Mouse (Mus musculus) C2C12 (cell line): ENCODE data around the gene Mtmr4. TPM values are rescaled to one million over a fixed set of nuclear protein-coding genes. Genes with fewer than 3 reads are reported as not detected.

ENCODE experiments used
- H3K27me3 ChIP-seq: one replicate; pipeline ENCODE4 v1.6.1; 2011; ENCODE audit not compliant: control insufficient read depth, insufficient read depth, insufficient read length
- H3K36me3 ChIP-seq: one replicate; pipeline ENCODE4 v1.6.1; 2011; ENCODE audit not compliant: control insufficient read depth, insufficient read depth
- H3K4me3 ChIP-seq: one replicate; pipeline ENCODE4 v1.5.1; 2011; ENCODE audit warnings: mild to moderate bottlenecking, control low read depth; ENCODE audit not compliant: poor library complexity, insufficient read depth, severe bottlenecking
- H3K79me2 ChIP-seq: one replicate; pipeline ENCODE4 v1.6.1; 2011; ENCODE audit not compliant: control insufficient read depth, insufficient read depth
- H3K79me3 ChIP-seq: one replicate; pipeline ENCODE4 v1.6.1; 2011; ENCODE audit warnings: low read depth, control low read depth
- H3ac ChIP-seq: one replicate; pipeline ENCODE3; 2011; ENCODE audit warnings: low read depth; ENCODE audit not compliant: control insufficient read depth, insufficient read length
- CEBPB ChIP-seq: IDR thresholded peaks from one replicate; pipeline ENCODE4 v1.6.1; 2011; ENCODE audit warnings: low read depth, mild to moderate bottlenecking, control low read depth, moderate library complexity
- CTCF ChIP-seq: IDR thresholded peaks from one replicate; pipeline ENCODE4 v1.5.1; 2011; ENCODE audit not compliant: control insufficient read depth, insufficient read depth, insufficient read length
- FOSL1 ChIP-seq: IDR thresholded peaks from one replicate; pipeline ENCODE4 v1.8.0; 2011; ENCODE audit warnings: mild to moderate bottlenecking, low read length; ENCODE audit not compliant: poor library complexity, insufficient read depth, severe bottlenecking
- MAX ChIP-seq: IDR thresholded peaks from one replicate; pipeline ENCODE4 v1.6.1; 2011; ENCODE audit warnings: mild to moderate bottlenecking, control low read depth
- MYOD1 ChIP-seq: IDR thresholded peaks from one replicate; pipeline ENCODE4 v1.6.1; 2011; ENCODE audit warnings: low read depth; ENCODE audit not compliant: control insufficient read depth, insufficient read length
- MYOG ChIP-seq: IDR thresholded peaks from one replicate; pipeline ENCODE4 v1.6.1; 2011; ENCODE audit not compliant: control insufficient read depth, insufficient read length; ENCODE audit errors: extremely low read depth
- USF1 ChIP-seq: IDR thresholded peaks from one replicate; pipeline ENCODE4 v1.6.1; 2011; ENCODE audit warnings: low read depth, mild to moderate bottlenecking, control low read depth, moderate library complexity
- polyA plus RNA-seq: library from polyadenylated mRNA; unstranded; fragments of >200 nt; fragmentation: generic; extraction: Trizol; gene quantifications from one replicate; pipeline ENCODE4 v1.2.1, GENCODE M21; 2012; ENCODE audit warnings: missing spikeins

Mtmr4 gene
- polyA plus RNA-seq, 1 experiment = 28.0 TPM

DNA sequence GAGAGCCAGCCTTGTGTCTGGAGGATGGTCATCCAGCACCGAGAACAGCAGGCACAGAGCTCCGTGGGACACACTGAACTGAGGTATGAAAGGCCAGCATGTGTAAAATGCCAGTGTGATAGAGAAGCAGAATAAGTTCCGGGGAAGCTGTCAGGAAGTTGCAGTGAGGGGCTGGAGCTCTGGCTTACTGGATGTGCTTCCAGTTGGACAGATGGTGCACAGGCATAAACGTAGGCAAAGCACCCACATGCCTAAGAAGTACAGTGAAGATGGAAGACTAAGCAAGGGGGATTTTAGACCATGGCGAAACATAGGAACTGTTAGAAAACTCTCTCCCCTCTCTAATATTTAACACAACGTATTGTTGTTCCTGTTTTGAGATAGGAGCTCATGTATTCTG lies 30.8 kb upstream of the Mtmr4 start:
- H3ac ChIP-seq = no peak overlapping the region
- H3K79me3 ChIP-seq = no peaks in the 10 kb centered on the region
- H3K79me2 ChIP-seq = no peaks in the 10 kb centered on the region
- H3K36me3 ChIP-seq = no peaks in the 10 kb centered on the region
- no peak for TF ChIP-seq CEBPB
- TF ChIP-seq CTCF = no peak
- no peak for TF ChIP-seq MYOG
- no peak for TF ChIP-seq MYOD1
- no peak for TF ChIP-seq FOSL1
- TF ChIP-seq MAX = no peak
- peaks cover 32% of the 10 kb centered on the region for H3K27me3 ChIP-seq
- H3K4me3 ChIP-seq = no peak overlapping the region

GRCm38 (mm10) chr11:87566501-87566900 lies 25.5 kb upstream of the Mtmr4 start, which contains the start of gene Gm11492:
Gm11492 (plus strand) TSS chr11:87566653.
- no peaks in the 10 kb centered on the region for H3K36me3 ChIP-seq
- H3K4me3 ChIP-seq = no peak within 1 kb of the TSS
- H3K79me2 ChIP-seq = no peaks in the 10 kb centered on the region
- no peaks in the 10 kb centered on the region for H3K79me3 ChIP-seq
- no peak for TF ChIP-seq MYOG
- no peak for TF ChIP-seq CEBPB
- no peak for TF ChIP-seq USF1
- no peak for TF ChIP-seq CTCF
- TF ChIP-seq MYOD1 = no peak
- TF ChIP-seq MAX = no peak
- TF ChIP-seq FOSL1 = no peak
- H3K27me3 ChIP-seq = peaks cover 61% of the 10 kb centered on the region
- no peak within 1 kb of the TSS for H3ac ChIP-seq

GRCm38 (mm10) chr11:87568255-87568953 lies 23.6 kb upstream of the Mtmr4 start, which contains the start of gene Sept4:
Sept4 (plus strand) TSS chr11:87568903.
- H3ac ChIP-seq = no peak within 1 kb of the TSS
- H3K79me3 ChIP-seq = no peaks in the 10 kb centered on the region
- no peaks in the 10 kb centered on the region for H3K36me3 ChIP-seq
- TF ChIP-seq CEBPB (no peak), USF1 (no peak), MAX (no peak), FOSL1 (no peak), MYOG (no peak), MYOD1 (no peak), CTCF (no peak)
- H3K79me2 ChIP-seq = no peaks in the 10 kb centered on the region
- H3K4me3 ChIP-seq = no peak within 1 kb of the TSS
- H3K27me3 ChIP-seq = peaks cover 57% of the 10 kb centered on the region

GRCm38 (mm10) chr11:87570743-87571142 lies 21.2 kb upstream of the Mtmr4 start:
- Histone ChIP-seq H3K36me3 (no peaks in the 10 kb centered on the region), H3ac (no peak overlapping the region), H3K27me3 (peaks cover 67% of the 10 kb centered on the region), H3K4me3 (no peak overlapping the region), H3K79me3 (no peaks in the 10 kb centered on the region), H3K79me2 (no peaks in the 10 kb centered on the region)
- TF ChIP-seq FOSL1 = no peak
- no peak for TF ChIP-seq CEBPB
- TF ChIP-seq USF1 = no peak
- TF ChIP-seq MYOG = no peak
- no peak for TF ChIP-seq MYOD1
- TF ChIP-seq MAX = no peak
- no peak for TF ChIP-seq CTCF

GRCm38 (mm10) chr11:87571361-87571950 lies 20.5 kb upstream of the Mtmr4 start:
- TF ChIP-seq FOSL1 (no peak), CEBPB (no peak), MAX (no peak), MYOG (no peak), CTCF (no peak), MYOD1 (no peak), USF1 (no peak)
- H3K79me3 ChIP-seq = no peaks in the 10 kb centered on the region
- H3K36me3 ChIP-seq = no peaks in the 10 kb centered on the region
- H3K27me3 ChIP-seq = peaks cover 67% of the 10 kb centered on the region
- H3K79me2 ChIP-seq = no peaks in the 10 kb centered on the region
- no peak overlapping the region for H3K4me3 ChIP-seq
- no peak overlapping the region for H3ac ChIP-seq
